Mouse (Mus musculus) midbrain, embryonic 13.5 days (tissue): ENCODE results near the gene Adgre5. TPM values are rescaled to one million over a fixed set of nuclear protein-coding genes. Genes with fewer than 3 reads are reported as not detected.

ENCODE experiments used
- ATAC-seq: fragments of 200-750 bp; cut with Nextera tagmentation; 2 replicates; pipeline ENCODE4 v1.8.0; 2017; ENCODE audit warnings: mild to moderate bottlenecking, moderate TSS enrichment, moderate library complexity
- H3K27ac ChIP-seq: fragments of 300-500 bp; sonication (generic); 2 replicates; pipeline ENCODE4 v1.5.1; 2015; ENCODE audit warnings: inconsistent platforms, mild to moderate bottlenecking, moderate library complexity
- H3K27me3 ChIP-seq: fragments of 300-500 bp; sonication (generic); 2 replicates; pipeline ENCODE4 v1.6.1; 2015; ENCODE audit warnings: mild to moderate bottlenecking, inconsistent platforms
- H3K36me3 ChIP-seq: fragments of 300-500 bp; sonication (generic); 2 replicates; pipeline ENCODE4 v1.6.1; 2015; ENCODE audit warnings: mild to moderate bottlenecking, inconsistent platforms
- H3K4me1 ChIP-seq: fragments of 300-500 bp; sonication (generic); replicated peaks from 2 replicates; pipeline ENCODE4 v1.6.1; 2015; ENCODE audit warnings: inconsistent platforms
- H3K4me2 ChIP-seq: fragments of 300-500 bp; sonication (generic); replicated peaks from 2 replicates; pipeline ENCODE4 v1.6.1; 2015; ENCODE audit warnings: moderate library complexity, mild to moderate bottlenecking, inconsistent platforms
- H3K4me3 ChIP-seq: fragments of 300-500 bp; sonication (generic); replicated peaks from 2 replicates; pipeline ENCODE4 v1.5.1; 2015; ENCODE audit warnings: mild to moderate bottlenecking, inconsistent platforms
- H3K9ac ChIP-seq: fragments of 300-500 bp; sonication (generic); replicated peaks from 2 replicates; pipeline ENCODE4 v1.6.1; 2015; ENCODE audit warnings: mild to moderate bottlenecking, inconsistent platforms
- H3K9me3 ChIP-seq: fragments of 300-500 bp; sonication (generic); 2 replicates; pipeline ENCODE4 v1.6.1; 2016; ENCODE audit warnings: mild to moderate bottlenecking, inconsistent platforms
- WGBS: fragments of 180-500 bp; shearing (Covaris S2); methylation state at CpG from one replicate; pipeline ENCODE4 v1.1.7; 2015; 5-methylcytosine and 5-hydroxymethylcytosine counted together
- microRNA-seq: library from miRNA; unstranded; fragments of <30 nt; microRNA quantifications from one replicate; pipeline ENCODE4, GENCODE M21; 2016
- polyA plus RNA-seq: library from polyadenylated mRNA; unstranded; fragments of >200 nt; fragmentation: Nextera tagmentation; extraction: Ambion mirVana; gene quantifications from 2 replicates; pipeline ENCODE4 v1.2.1, GENCODE M21; 2015

Gene Adgre5
- polyA plus RNA-seq, 1 experiment from 2014 or later: 8.7 TPM

DNA sequence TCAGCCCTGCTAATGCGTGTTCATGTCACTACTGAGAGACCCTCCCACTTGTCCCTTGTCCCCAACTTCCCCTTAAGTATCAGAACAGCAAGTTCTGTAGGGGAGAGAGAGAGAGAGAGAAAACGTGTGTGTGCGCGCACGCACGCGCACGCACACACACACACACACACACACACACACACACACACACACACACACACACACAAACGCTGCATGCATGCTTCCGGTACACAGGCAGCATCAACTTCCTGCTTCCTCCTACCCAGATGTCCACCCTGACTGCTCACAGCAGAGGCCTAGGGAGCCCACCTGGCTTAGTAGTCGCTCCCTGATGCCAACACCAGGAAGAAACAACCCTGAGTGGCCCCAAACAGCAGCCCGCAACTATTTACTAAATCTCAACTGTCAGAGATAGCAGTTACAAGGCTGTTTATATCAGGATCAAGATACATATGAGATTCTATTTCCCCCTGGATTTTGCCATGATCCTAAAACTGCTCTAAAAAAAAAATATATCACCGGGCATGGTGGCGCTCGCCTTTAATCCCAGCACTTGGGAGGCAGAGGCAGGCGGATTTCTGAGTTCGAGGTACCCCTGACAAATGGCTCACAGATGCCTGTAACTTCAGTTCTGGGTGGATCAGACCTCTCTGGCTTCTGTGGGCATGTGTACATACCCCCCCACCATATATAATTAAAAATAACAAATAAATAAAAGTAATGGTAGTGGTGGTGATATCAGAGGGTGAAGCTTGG, 45.6 kb downstream of the Adgre5 start:
- Histone ChIP-seq H3K27ac (no peak overlapping the region), H3K4me3 (no peak overlapping the region), H3K4me1 (peaks cover 27% of the 10 kb centered on the region), H3K27me3 (no peaks in the 10 kb centered on the region), H3K4me2 (no peak overlapping the region), H3K36me3 (peaks cover 23% of the 10 kb centered on the region), H3K9me3 (no peaks in the 10 kb centered on the region), H3K9ac (no peak overlapping the region)
- 89% methylated on average over 10 of the region's 17 CpGs for WGBS
- no peak for ATAC-seq

DNA sequence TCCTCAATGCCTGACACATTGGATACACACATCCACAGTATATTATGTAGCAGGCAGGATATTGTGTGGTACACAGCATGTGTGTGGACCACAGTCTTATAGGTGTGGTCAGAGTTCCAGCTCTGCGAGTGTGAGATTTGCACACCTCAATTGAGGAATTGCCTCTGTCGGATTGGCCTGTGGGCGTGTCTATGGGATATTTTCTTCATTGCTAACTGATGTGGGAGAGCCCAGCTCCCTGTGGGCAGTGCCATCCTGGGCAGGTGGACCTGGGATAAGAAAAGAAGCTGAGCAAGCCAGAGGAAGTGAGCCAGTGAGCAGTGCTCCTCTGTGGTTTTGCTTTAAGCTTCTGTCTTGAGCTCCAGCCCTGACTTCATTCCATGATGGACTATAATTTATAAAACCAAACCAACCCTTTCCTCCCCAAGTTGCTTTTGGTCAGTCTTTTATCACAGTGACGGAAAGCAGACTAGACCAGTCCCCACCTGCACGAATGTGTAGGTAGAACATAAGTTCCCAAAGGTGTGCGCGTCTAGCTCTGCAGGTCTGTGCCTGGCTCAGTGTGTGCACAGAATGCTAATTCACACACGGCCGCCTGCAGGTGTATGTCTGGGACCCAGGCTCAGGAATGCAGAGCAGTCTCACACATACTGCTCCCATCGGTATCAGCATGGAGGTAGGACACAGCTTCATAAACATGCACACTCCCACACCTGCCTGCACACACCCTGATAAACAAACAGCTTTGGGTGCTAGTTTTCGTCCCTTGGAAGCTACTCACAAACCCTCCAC, 46.6 kb downstream of the Adgre5 start:
- H3K9ac ChIP-seq: 0 out of 2 replicates have a peak overlapping the region, but pooled peaks have one; percentile 19
- 88% methylated on average over 11 of the region's 11 CpGs for WGBS
- no peak overlapping the region for H3K4me3 ChIP-seq
- H3K4me2 ChIP-seq: no peak overlapping the region
- H3K27me3 ChIP-seq: no peaks in the 10 kb centered on the region
- peaks cover 20% of the 10 kb centered on the region for H3K4me1 ChIP-seq
- no peaks in the 10 kb centered on the region for H3K9me3 ChIP-seq
- ATAC-seq: no peak
- peaks cover 32% of the 10 kb centered on the region for H3K36me3 ChIP-seq
- H3K27ac ChIP-seq: no peak overlapping the region

DNA sequence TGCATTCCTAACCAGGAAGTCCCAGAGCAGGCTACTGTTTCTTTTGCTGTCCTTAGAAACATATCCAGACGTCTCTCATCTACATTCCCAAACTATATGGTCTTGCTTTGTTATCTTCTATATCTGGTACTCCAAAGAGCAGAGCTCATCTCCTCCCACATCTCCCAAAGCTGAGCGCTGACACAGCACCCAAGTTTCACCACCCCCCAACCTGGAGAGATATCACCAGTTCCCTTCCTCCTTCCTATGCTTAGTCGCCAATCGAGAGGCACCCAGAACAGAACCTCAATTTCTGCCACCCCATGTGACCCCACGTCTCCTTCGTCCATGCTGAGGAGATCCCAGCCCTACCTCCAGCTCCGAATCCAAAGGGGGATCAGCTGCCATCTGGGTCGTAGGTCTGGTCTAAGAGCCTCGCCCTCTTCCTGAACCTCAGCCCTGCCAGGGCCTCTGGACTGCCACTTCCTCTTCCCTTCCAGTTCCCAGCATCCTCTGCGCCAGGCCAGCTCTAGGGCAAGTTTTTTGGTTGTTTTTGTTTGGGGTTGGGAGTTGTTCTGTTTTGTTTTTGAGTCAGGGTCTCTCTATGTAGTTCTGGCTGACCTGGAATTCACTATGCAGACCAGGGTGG, 47.4 kb downstream of the Adgre5 start:
- 88% methylated on average over 10 of the region's 10 CpGs for WGBS
- H3K9ac ChIP-seq: no peak overlapping the region; the same call in 1 of the 2 replicates

DNA sequence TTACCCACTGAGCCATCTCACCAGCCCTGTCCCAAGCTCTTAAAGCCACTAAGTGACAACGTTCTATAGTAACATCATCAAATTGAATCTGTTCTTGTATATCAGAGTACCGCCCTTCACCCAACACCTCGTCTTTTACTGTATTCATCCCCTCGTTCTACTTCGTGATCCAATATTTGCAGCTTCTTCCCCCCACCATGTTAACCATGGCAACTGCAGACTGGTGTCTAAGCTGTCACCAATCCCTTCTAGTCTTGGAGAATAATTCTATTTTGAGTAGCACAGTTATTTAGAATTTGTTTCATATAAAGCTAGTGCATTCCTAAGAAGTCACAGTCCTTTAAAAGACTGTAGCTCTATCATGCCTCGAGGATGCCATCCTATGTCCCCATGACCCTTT, 51.9 kb downstream of the Adgre5 start:
- Histone ChIP-seq H3K4me1 (no peaks in the 10 kb centered on the region), H3K27me3 (no peaks in the 10 kb centered on the region), H3K36me3 (peaks cover 68% of the 10 kb centered on the region), H3K4me3 (no peak overlapping the region), H3K27ac (no peak overlapping the region), H3K9ac (no peak overlapping the region), H3K9me3 (no peaks in the 10 kb centered on the region), H3K4me2 (no peak overlapping the region)
- 91% methylated on average over 6 of the region's 6 CpGs for WGBS
- no peak for ATAC-seq

More for the DNA sequence above, 47.4 kb downstream of the Adgre5 start:
- Histone ChIP-seq H3K4me3 (no peak overlapping the region), H3K9me3 (no peaks in the 10 kb centered on the region), H3K4me1 (peaks cover 16% of the 10 kb centered on the region), H3K27ac (no peak overlapping the region), H3K27me3 (no peaks in the 10 kb centered on the region), H3K36me3 (peaks cover 35% of the 10 kb centered on the region), H3K4me2 (no peak overlapping the region)
- no peak for ATAC-seq

DNA sequence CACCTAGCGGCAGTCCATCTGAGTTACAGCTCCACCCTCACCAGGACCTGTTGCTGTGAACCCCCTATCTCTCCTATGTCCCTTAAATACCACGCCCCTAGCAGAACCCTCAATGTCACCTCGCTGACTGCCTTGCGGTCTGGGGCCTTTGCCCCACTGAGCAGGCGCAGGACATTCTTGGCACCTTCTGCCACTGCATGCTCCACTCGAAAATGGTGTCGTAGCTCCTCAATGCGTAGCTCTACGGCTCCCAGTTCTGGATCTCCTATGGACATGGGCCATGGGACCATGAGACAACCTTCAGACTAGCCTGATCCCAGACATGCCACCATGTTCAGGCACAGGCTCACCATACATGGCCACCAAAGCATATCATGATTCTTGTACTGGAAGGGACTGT, 56.6 kb downstream of the Adgre5 start:
- no peak overlapping the region for H3K27ac ChIP-seq
- H3K36me3 ChIP-seq: peaks cover 82% of the 10 kb centered on the region
- no peak overlapping the region for H3K9ac ChIP-seq

GRCm38 (mm10) chr8:83681099-83681498, 60.0 kb downstream of the Adgre5 start:
- Histone ChIP-seq H3K27me3 (no peaks in the 10 kb centered on the region), H3K9ac (no peak overlapping the region), H3K36me3 (peaks cover 98% of the 10 kb centered on the region), H3K4me2 (no peak overlapping the region), H3K27ac (no peak overlapping the region), H3K4me1 (no peaks in the 10 kb centered on the region), H3K4me3 (no peak overlapping the region), H3K9me3 (no peaks in the 10 kb centered on the region)
- ATAC-seq: no peak
- WGBS: 34% methylated on average over 6 of the region's 6 CpGs

More for the DNA sequence above, 56.6 kb downstream of the Adgre5 start:
- H3K9me3 ChIP-seq: no peaks in the 10 kb centered on the region
- 94% methylated on average over 9 of the region's 9 CpGs for WGBS
- H3K4me1 ChIP-seq: no peaks in the 10 kb centered on the region
- no peaks in the 10 kb centered on the region for H3K27me3 ChIP-seq
- H3K4me2 ChIP-seq: no peak overlapping the region
- ATAC-seq: no peak
- H3K4me3 ChIP-seq: no peak overlapping the region

GRCm38 (mm10) chr8:83680603-83681002, 60.5 kb downstream of the Adgre5 start:
- WGBS: 95% methylated on average over 5 of the region's 5 CpGs
- no peak for ATAC-seq
- Histone ChIP-seq H3K4me1 (no peaks in the 10 kb centered on the region), H3K9ac (no peak overlapping the region), H3K4me3 (no peak overlapping the region), H3K27me3 (no peaks in the 10 kb centered on the region), H3K36me3 (peaks cover 98% of the 10 kb centered on the region), H3K9me3 (no peaks in the 10 kb centered on the region), H3K27ac (no peak overlapping the region), H3K4me2 (no peak overlapping the region)

GRCm38 (mm10) chr8:83679866-83680265, 61.3 kb downstream of the Adgre5 start:
- Histone ChIP-seq H3K4me3 (no peak overlapping the region), H3K27me3 (no peaks in the 10 kb centered on the region), H3K4me1 (no peaks in the 10 kb centered on the region), H3K9me3 (no peaks in the 10 kb centered on the region), H3K9ac (no peak overlapping the region), H3K4me2 (no peak overlapping the region), H3K36me3 (peaks cover 98% of the 10 kb centered on the region), H3K27ac (no peak overlapping the region)
- no peak for ATAC-seq
- 93% methylated on average over 12 of the region's 12 CpGs for WGBS

GRCm38 (mm10) chr8:83674497-83674896, 66.6 kb downstream of the Adgre5 start:
- ATAC-seq: no peak
- Histone ChIP-seq H3K9ac (no peak overlapping the region), H3K27me3 (no peaks in the 10 kb centered on the region; the same call in 1 of the 2 replicates), H3K4me3 (no peak overlapping the region), H3K4me2 (no peak overlapping the region), H3K9me3 (no peaks in the 10 kb centered on the region), H3K27ac (no peak overlapping the region), H3K4me1 (no peaks in the 10 kb centered on the region), H3K36me3 (peaks cover 93% of the 10 kb centered on the region)
- 92% methylated on average over 5 of the region's 5 CpGs for WGBS

Small RNA genes within 50 kb of the gene (microRNA-seq; reads per million reads assigned to microRNA genes)
- gene Mir1668: not detected

Other genes with a start within 250 kb of the Adgre5 start
- gene Olfr370, start 205.5 kb downstream of the Adgre5 start, polyA plus RNA-seq: 0.04 TPM in 1 of 2 replicates, not detected in the other
- gene Ndufb7, start 174.7 kb downstream of the Adgre5 start, polyA plus RNA-seq: 380 and 382 TPM in 2 replicates
- 820 and 847 TPM in 2 replicates for gene Tecr, start 133.4 kb downstream of the Adgre5 start, polyA plus RNA-seq
- gene Dnajb1, start 133.1 kb downstream of the Adgre5 start, polyA plus RNA-seq: 56.6 and 61.5 TPM in 2 replicates
- 164 and 172 TPM in 2 replicates for gene Gipc1, start 88.6 kb downstream of the Adgre5 start, polyA plus RNA-seq
- 0.75 and 0.81 TPM in 2 replicates for gene Ptger1, start 74.6 kb downstream of the Adgre5 start, polyA plus RNA-seq
- gene Pkn1, start 42.1 kb downstream of the Adgre5 start, polyA plus RNA-seq: 22.7 and 23.3 TPM in 2 replicates
- gene Ddx39, start 26.1 kb downstream of the Adgre5 start, polyA plus RNA-seq: 154 and 155 TPM in 2 replicates
- 45.1 and 46.1 TPM in 2 replicates for gene Adgrl1, start 158.8 kb upstream of the Adgre5 start, polyA plus RNA-seq
- 0.70 and 0.94 TPM in 2 replicates for gene Gm10644, start 213.9 kb upstream of the Adgre5 start, polyA plus RNA-seq
- 25.0 and 25.7 TPM in 2 replicates for gene Asf1b, start 214.2 kb upstream of the Adgre5 start, polyA plus RNA-seq
- gene Prkaca, start 231.7 kb upstream of the Adgre5 start, polyA plus RNA-seq: 177 and 189 TPM in 2 replicates